Mouse (Mus musculus): ENCODE measurements around the gene Sh3rf1.

Sh3rf1 gene

GRCm38 (mm10) chr8:61425125-61425524 lies 201.5 kb downstream of the Sh3rf1 start:
- DNase-seq (ENCODE audit: low spot score) = no peak

- no peak for DNase-seq (ENCODE audit: low spot score)
These were observed 202.4 kb downstream of the Sh3rf1 start for GRCm38 (mm10) chr8:61426072-61426471.

GRCm38 (mm10) chr8:61426671-61427070 lies 203.0 kb downstream of the Sh3rf1 start:
- no peak for DNase-seq (ENCODE audit: low spot score)

- no peak for DNase-seq (ENCODE audit: low spot score)
These were observed 204.4 kb downstream of the Sh3rf1 start for GRCm38 (mm10) chr8:61427916-61428681.

GRCm38 (mm10) chr8:61428821-61429482 lies 205.3 kb downstream of the Sh3rf1 start:
- DNase-seq (ENCODE audit: low spot score) = no peak

- DNase-seq (ENCODE audit: low spot score) = no peak
These were observed 211.8 kb downstream of the Sh3rf1 start for GRCm38 (mm10) chr8:61435481-61435880.

- no peak for DNase-seq (ENCODE audit: low spot score)
These were observed 212.5 kb downstream of the Sh3rf1 start for GRCm38 (mm10) chr8:61436147-61436546.

GRCm38 (mm10) chr8:61436586-61437304 lies 213.1 kb downstream of the Sh3rf1 start:
- DNase-seq (ENCODE audit: low spot score) = no peak

- DNase-seq (ENCODE audit: low spot score) = no peak
These were observed 213.6 kb downstream of the Sh3rf1 start for GRCm38 (mm10) chr8:61437305-61437605.

GRCm38 (mm10) chr8:61442988-61443387 lies 219.3 kb downstream of the Sh3rf1 start:
- DNase-seq (ENCODE audit: low spot score) = no peak

- DNase-seq (ENCODE audit: low spot score) = no peak
These were observed 220.7 kb downstream of the Sh3rf1 start for GRCm38 (mm10) chr8:61444358-61444757.

Data from testis, postnatal 10 days (tissue).